Mouse (Mus musculus): ENCODE measurements around the gene Arhgap9.

DNA sequence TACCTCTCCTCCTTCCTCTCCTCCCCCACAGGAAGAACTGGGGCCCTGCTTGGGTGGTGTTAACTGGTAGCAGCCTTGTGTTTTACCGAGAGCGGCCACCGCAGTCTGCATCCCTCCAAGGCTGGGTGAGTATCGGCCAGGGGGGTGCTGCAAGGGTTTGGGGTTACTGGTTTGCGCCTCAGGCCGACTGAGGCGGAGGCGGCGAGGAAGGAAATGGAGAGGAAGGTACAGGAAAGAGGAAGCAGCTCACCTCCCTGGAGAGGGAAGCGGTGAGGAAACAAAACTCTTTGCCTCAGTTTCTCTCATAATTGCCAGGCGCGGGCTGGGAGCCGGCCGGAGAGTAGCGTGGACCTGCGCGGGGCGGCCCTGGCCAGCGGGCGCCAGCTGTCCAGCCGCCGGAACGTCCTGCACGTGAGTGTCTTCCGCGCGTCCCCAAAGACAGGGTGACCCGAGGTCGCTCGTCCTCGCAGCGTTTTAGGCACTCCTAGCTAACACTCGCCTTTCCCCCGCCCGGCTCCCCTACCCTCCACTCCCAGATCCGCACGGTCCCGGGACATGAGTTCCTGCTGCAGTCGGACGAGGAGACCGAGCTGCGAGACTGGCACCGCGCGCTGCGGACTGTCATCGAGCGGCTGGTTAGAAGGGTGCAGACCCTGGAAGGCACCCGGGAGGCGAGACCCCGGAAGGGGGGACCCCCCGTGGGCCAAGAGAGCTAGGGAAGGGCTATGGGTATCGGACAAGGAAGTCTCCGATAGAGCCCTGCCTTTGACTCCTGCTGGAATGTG lies 4.4 kb downstream of the Arhgap9 start:
- TF ChIP-seq POLR2A (IDR thresholded peaks at IDR 0.05; ENCODE audit: extremely low read depth, insufficient read depth, low read length) (no peak), CTCF (IDR thresholded peaks at IDR 0.05; ENCODE audit: low read depth, low read length) (no peak)

All from liver, adult 2 months (tissue).